Mouse (Mus musculus): ENCODE data around the gene Ap3s2. TPM values are rescaled to one million over a fixed set of nuclear protein-coding genes. Genes with fewer than 3 reads are reported as not detected.

Gene Ap3s2
- total RNA-seq, 2 experiments from 2014 or later: 19.6 to 20.3 TPM

DNA sequence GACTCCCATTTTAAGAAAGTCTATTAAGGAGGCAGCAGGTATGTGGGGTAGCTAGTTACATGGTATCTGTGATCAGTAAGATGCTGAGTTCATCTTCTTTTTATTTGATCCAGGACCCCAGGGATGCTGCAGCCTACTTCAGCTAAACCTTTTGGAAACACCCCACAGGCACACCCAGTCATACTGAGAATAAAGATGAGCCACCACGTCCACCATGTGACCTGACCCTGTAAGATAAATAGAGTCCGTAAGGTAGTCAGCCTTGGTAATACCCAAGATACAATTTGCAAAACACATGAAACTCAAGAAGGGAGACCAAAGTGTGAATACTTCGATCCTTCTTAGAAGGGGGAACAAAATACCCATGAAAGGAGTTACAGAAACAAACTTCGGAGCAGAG, 64.1 kb downstream of the Ap3s2 start:
- no peak for DNase-seq
- intact Hi-C loops (cut with DNase I): no loop called here

DNA sequence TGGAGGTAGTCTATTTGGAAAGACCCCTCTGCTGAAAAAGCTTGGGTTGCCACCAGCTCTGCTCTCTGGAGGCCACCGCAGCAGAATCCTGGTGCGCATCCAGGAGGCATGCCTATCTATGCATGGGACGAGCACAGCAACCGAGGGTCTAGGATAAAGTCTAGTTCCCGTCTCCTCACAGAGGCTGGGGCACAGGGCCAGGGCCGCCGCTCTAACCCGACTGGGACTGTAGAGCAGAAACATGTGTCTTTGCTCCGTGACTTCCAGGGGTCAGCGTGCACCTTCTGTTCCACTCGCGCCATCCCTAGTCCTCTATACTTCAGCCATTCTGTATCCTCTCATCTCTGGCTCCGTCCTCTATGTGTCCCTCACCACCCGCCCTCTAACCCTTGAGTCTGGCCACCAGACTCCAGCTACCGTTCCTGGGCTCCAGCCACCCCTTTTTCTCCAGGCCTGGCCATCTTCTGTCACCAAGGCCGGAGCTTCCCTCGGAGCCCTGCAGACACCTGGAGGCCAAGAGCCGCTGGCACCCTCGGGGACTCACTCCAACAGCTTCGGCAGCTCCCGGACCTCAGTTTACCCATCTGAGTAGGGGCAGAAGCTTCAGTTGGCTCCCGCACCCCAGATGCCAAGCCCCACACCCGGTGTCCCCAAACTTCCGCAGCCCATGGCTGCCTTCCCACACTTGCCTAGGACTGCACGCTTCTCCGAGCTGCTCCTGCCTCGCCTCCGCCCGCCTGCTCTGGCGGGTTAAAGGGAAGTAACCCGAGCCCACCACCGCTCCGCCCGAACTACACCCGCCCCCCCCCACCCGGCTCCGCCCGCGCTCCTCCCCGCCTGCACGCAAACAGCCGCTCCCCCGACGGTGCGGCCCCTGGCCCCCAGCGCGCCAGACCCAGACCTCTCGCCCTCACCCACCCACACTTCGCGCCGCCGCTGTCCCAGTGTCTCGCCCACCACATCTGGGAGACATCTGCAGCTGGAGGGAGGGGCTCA, 72.7 kb downstream of the Ap3s2 start:
- DNase-seq: peak; percentile 55 to 59

DNA sequence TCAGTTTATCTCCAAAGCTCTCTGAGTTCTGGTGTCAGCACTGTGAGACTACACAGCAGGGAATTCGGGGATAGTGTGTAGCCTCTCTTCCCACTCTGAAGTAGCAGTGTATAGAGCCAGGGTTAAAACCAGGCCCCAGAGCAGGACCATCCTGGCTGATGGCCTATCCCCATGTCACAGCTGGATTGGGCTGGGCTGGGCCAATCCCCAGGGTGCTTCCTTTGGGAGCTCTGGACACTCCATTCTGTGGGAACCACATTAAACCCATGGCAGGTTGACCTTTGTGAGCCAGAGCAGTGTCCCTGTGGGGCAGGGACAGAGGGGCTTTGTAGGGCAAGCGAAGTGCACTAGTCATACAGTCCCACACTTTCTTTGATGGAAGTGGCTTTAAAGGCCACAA, 74.1 kb downstream of the Ap3s2 start:
- intact Hi-C loops (cut with DNase I): no loop called here
- peak in 1 of 2 experiments; percentile 22 for DNase-seq

More for the DNA sequence above, 72.7 kb downstream of the Ap3s2 start:
- intact Hi-C loops (cut with DNase I): no loop called here

DNA sequence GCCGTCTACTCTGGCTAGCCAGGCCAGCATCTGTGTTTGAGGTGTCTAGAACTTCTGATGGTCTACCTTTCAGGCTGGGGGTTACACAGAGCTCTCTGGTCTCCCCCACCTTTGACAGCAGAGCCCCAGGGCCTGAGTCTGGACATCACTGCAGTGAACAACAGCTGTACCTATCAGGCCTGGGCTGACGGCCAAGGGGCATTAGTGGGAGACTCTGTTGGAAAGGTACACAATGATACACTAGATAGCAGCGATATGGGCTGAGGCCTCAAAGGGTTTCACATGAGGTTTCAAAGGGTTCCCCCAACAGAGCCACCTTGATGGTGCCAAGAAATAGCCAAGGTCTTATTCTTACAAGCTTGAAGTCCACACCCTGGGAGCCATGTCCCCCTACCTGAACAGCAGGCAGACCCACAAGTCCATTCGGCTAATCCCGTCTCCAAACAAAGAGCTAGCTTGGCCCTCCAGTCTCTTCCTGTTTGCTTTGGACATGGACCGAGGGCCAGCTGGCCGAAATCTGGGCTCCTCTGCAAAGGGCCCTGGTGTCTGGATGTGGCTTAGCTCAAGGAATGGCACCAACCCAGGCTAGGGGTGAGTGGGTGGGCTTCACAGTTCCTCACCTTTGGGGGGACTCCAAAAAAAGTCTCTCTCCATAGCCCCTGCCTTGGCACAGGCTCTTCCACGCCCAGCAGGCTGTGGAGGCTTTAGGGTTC, 76.2 kb downstream of the Ap3s2 start:
- DNase-seq: peak; percentile 50 to 73
- intact Hi-C loops (cut with DNase I): no loop called here

DNA sequence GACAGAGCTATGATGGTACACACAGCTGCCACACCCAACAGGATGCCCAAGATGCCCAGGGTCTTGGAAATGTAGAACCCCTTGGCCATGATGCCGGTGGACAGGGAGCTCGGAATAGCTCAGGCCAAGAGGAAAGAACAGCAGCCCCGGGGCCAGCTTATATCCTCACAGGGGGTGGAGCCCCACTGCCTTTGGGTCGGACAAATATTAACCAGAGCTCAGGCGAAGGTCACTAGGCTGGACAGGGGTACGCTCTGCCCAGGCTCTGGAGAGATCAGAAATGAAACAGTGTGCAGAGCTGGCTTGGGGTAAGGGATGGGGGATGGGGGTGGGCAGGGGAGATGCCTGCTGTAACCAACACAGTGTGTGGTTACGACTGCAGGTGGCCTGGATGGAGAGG, 78.3 kb downstream of the Ap3s2 start:
- DNase-seq: no peak
- intact Hi-C loops (cut with DNase I): no loop called here

DNA sequence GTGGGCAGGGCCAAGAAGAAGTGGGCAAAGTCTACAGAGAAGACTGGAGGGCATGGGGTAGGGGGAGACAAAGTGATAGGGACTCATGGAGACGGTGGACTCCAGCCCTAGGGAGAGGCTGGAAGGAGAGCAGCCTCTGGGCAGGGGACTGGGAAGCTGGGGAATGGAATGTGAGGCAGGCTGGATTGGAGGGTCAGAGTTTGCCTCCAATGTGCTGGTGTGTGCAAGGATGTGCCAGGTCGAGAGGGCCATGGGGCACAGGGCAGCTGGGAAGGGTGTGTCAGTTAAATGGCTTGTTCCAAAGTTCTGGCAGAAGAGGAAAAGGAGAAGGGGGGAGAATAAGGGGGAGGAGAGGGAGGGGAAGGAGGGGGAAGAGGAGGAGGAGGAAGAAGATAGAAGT, 83.2 kb downstream of the Ap3s2 start:
- no peak for DNase-seq
- intact Hi-C loops (cut with DNase I): no loop called here

DNA sequence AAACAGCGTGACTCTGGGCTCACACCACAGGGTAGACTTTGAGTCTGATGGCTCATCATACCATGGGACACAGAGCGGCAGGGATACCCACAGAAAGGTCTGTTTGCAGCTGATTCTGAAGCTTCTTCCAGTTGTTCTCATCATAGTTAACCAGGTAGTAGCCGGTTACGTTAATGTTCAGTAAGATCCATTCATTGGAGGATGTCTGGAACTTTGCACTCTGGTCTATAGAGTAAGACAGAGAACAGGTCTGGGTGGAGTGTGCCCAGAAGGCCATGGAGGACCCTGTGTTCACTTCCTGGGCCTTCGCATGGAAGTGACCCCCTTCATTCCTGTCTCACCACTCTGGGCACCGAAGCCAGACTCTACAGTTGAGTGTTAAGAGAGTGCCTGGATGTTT, 85.3 kb downstream of the Ap3s2 start:
- DNase-seq: no peak
- intact Hi-C loops (cut with DNase I): no loop called here

DNA sequence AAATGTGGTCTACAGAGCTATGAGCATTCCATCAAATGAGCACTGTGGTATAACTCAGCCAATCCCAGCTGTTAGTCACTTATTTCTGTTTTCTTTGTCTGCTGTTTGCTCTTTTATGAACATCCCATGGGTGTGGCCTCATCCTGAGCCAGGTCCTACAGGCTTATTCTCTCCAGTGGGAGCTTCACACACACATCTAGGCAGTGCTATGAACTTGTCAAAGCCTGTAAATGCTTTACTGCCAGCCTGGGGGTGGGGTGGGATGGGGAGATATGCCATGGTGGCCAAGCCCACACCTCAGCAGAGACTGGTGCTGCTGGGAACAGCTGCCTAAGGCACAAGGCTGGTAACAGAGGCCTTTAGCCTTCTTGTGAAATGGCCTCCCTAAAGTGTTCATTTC, 87.5 kb downstream of the Ap3s2 start:
- intact Hi-C loops (cut with DNase I): no loop called here

DNA sequence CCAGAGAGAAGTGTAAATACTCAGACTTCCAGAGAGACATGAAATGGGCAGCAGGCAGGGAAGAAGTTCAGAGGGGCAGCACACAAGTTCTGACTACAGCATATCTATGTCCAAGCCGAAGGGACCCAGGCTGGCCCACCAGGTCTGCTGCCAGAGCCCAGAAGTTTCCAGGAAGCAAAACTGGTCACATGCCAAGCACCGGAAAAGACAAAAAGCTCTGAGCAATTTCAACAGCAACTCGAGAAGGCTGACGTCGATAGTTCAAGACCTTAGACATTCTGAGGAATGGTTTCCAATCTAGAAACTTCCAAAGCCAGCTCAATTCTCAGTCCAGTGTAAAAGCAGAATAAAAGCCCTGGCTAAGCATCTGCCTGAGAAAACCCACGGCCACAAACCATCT, 88.9 kb downstream of the Ap3s2 start:
- peak; percentile 20 to 45 for DNase-seq
- intact Hi-C loops (cut with DNase I): no loop called here

More for the DNA sequence above, 87.5 kb downstream of the Ap3s2 start:
- no peak for DNase-seq

DNA sequence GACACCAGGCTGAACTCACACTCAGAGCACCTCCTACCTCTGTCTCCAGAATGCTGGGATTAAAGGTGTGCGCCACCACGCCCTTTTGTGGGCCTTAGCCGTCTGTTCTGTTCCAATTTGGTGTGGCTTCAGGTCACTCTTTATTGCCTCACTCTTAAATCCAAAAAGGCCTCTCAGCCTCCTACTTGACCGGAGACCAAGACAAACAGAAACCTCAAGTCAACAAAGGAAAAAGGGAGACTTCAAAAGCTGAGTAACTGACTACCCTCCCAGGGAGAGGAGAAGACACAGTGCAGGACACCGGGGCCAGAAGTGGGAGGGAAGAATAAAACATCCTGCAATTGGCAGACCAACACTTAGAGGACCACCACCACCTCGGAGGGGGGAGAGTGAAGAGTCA, 89.3 kb downstream of the Ap3s2 start:
- DNase-seq: no peak
- intact Hi-C loops (cut with DNase I): no loop called here

DNA sequence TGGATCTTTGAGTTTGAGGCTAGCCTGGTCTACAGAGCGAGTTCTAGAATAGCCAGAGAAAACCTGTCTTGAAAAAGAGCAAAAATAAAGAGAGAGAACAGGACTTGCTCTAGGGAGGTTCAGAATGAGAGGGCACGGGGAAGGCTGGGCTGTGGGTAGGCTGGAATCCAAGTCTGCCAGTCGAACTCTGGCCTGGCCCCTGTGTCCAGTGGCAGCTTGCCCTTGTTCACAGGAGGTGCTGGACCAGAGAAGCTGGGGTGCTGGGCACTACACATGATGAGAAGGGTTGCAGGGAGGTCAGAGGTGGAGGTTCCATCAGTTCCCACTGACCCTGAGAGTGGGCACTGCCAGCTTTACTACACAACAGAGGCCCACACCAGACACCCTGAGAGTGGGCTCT, 92.1 kb downstream of the Ap3s2 start:
- DNase-seq: no peak

More for the DNA sequence above, 92.1 kb downstream of the Ap3s2 start:
- intact Hi-C loops (cut with DNase I): no loop called here

Small RNAs within 50 kb of the gene (microRNA-seq; reads per million reads assigned to microRNA genes)
- 0 reads per million in 2 experiments for gene Gm24541

Other genes starting within 250 kb of the Ap3s2 start
- 1 to 10 TPM; 2.2 to 2.5 TPM for gene Kif7, start 204.9 kb downstream of the Ap3s2 start, total RNA-seq (2021)
- gene Plin1, start 187.7 kb downstream of the Ap3s2 start, total RNA-seq (2021): 10 to 100 TPM in 1 of 2 experiments, 1 to 10 TPM in 1; 5.0 to 24.7 TPM
- gene Pex11a, start 177.5 kb downstream of the Ap3s2 start, total RNA-seq (2021): 10 to 100 TPM; 13.8 to 14.8 TPM
- gene Wdr93, start 177.5 kb downstream of the Ap3s2 start, total RNA-seq (2021): under 1 TPM; 0.12 to 0.24 TPM
- gene Mesp1, start 126.9 kb downstream of the Ap3s2 start, total RNA-seq (2021): not detected
- gene Mesp2, start 109.9 kb downstream of the Ap3s2 start, total RNA-seq (2021): under 1 TPM; 0.10 to 0.19 TPM
- gene Anpep, start 59.6 kb downstream of the Ap3s2 start, total RNA-seq (2021): 10 to 100 TPM; 21.4 to 25.3 TPM
- gene Arpin, start 14.7 kb upstream of the Ap3s2 start, total RNA-seq (2021): 10 to 100 TPM; 11.5 to 12.5 TPM
- 10 to 100 TPM; 21.6 to 27.4 TPM for gene Zfp710, start 104.2 kb upstream of the Ap3s2 start, total RNA-seq (2021)
- gene Idh2, start 194.7 kb upstream of the Ap3s2 start, total RNA-seq (2021): 1,000 to 10,000 TPM; 1,322 to 1,446 TPM